Mouse (Mus musculus): ENCODE results near the gene Rrnad1.

- no peak for TF ChIP-seq CTCF (IDR thresholded peaks at IDR 0.05; ENCODE audit: borderline replicate concordance, extremely low read depth, insufficient read depth, insufficient read length)
- TF ChIP-seq POLR2A (IDR thresholded peaks at IDR 0.05; ENCODE audit: borderline replicate concordance, extremely low read depth, insufficient read depth, insufficient read length, poor library complexity, severe bottlenecking): no peak
These were observed 44.1 kb downstream of the Rrnad1 start for GRCm38 (mm10) chr3:87886416-87886815.

Data from brain, embryonic 14.5 days (tissue).